Mouse (Mus musculus): ENCODE data around the gene Lpar4. TPM values are rescaled to one million over a fixed set of nuclear protein-coding genes. Genes with fewer than 3 reads are reported as not detected.

Lpar4 gene
- 0.72 and 2.1 TPM in 2 replicates for polyA plus RNA-seq (2012; rRNA removed; ENCODE audit: low replicate concordance)

GRCm38 (mm10) chrX:106920175-106920827 is at the start of gene Lpar4:
Gene Lpar4 (plus strand): TSS chrX:106920625.

Other genes with a start within 250 kb of the Lpar4 start
- 1.8 and 2.4 TPM in 2 replicates for gene Rtl3, start 80.0 kb upstream of the Lpar4 start, polyA plus RNA-seq (2012; rRNA removed; ENCODE audit: low replicate concordance)
- 5.3 and 9.3 TPM in 2 replicates for gene P2ry10, start 167.9 kb downstream of the Lpar4 start, polyA plus RNA-seq (2012; rRNA removed; ENCODE audit: low replicate concordance)
- 7.9 and 15.2 TPM in 2 replicates for gene P2ry10b, start 228.3 kb downstream of the Lpar4 start, polyA plus RNA-seq (2012; rRNA removed; ENCODE audit: low replicate concordance)

Measured in mammary gland, adult 2 months (tissue).